Mouse (Mus musculus) testis, adult 2 months (tissue): ENCODE measurements around the gene Bin2.

Source experiments
- CTCF ChIP-seq: fragments of 200-500 bp; IDR thresholded peaks from 2 replicates; pipeline ENCODE4 v1.5.1; 2012; ENCODE audit warnings: low read depth, mild to moderate bottlenecking, inconsistent platforms, low read length, moderate library complexity; ENCODE audit not compliant: control insufficient read depth, insufficient read depth, insufficient replicate concordance
- POLR2A ChIP-seq: fragments of 200-500 bp; IDR thresholded peaks from 2 replicates; pipeline ENCODE4 v1.6.1; 2012; ENCODE audit warnings: low read depth, mild to moderate bottlenecking, inconsistent platforms, low read length, moderate library complexity; ENCODE audit not compliant: control insufficient read depth

DNA sequence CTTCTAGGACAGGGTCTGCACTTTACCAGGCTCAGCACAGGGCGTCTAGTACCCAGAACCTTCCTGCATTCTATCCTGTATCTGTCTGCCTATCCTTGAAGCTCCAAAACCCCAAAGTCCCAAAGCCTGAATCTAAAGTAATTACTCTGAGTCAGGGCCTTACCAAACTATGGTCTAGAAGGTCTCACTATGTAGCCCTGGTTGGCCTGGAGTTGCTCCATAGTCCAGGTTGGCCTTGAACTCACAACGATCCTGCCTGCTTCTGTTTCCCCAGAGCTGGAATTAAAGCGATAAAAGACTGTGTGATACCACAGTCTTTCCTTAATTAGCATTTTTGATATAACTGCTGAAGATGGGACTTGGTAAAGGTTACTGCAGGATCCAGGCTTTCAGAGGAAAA is 44.9 kb downstream of the Bin2 start:
- no peak for TF ChIP-seq CTCF
- no peak for TF ChIP-seq POLR2A
